Mouse (Mus musculus): ENCODE data around the gene F8.
A peak's percentile ranks its signal among the peaks of the same experiment; 100 is the strongest.

F8 gene

GRCm38 (mm10) chrX:75138182-75138581 lies 244.2 kb downstream of the F8 start:
- DNase-seq (ENCODE audit: low read depth) = no peak

- no peak for DNase-seq (ENCODE audit: low read depth)
Measured at GRCm38 (mm10) chrX:75137729-75138128, 244.7 kb downstream of the F8 start.

- DNase-seq (ENCODE audit: low read depth) = no peak
Measured at GRCm38 (mm10) chrX:75136938-75137337, 245.5 kb downstream of the F8 start.

- peak; percentile 85 for DNase-seq (ENCODE audit: low read depth)
Measured at GRCm38 (mm10) chrX:75130467-75131160, 251.8 kb downstream of the F8 start, which contains the start of gene Mpp1. Gene Mpp1 (minus strand): TSS chrX:75131016.

- DNase-seq (ENCODE audit: low read depth) = no peak
Measured at GRCm38 (mm10) chrX:75129474-75129873, 252.9 kb downstream of the F8 start.

GRCm38 (mm10) chrX:75128333-75128980 lies 254.0 kb downstream of the F8 start:
- DNase-seq (ENCODE audit: low read depth) = no peak

GRCm38 (mm10) chrX:75126893-75127292 lies 255.5 kb downstream of the F8 start:
- DNase-seq (ENCODE audit: low read depth) = no peak

GRCm38 (mm10) chrX:75125606-75126005 lies 256.8 kb downstream of the F8 start:
- DNase-seq (ENCODE audit: low read depth) = no peak

Data from induced T-regulatory cell, adult 2 months (primary cell).